Mouse (Mus musculus): ENCODE results near the gene Mybpc1. TPM values are rescaled to one million over a fixed set of nuclear protein-coding genes. Genes with fewer than 3 reads are reported as not detected.
A peak's percentile ranks its signal among the peaks of the same experiment; 100 is the strongest.

Gene Mybpc1
- 0.32 and 2.5 TPM in 2 replicates for polyA plus RNA-seq (2015; fragmentation: Nextera tagmentation; extraction: Ambion mirVana)

- no peaks in the 10 kb centered on the region for H3K9me3 ChIP-seq
- H3K4me1 ChIP-seq, result no peaks in the 10 kb centered on the region
- ATAC-seq (ENCODE audit: borderline replicate concordance, extremely low read depth, low FRiP score, low TSS enrichment), result no peak
- H3K27ac ChIP-seq, result no peak within 1 kb of the TSS
- WGBS, result 19% methylated on average over 16 of the region's 16 CpGs
- H3K9ac ChIP-seq, result no peak within 1 kb of the TSS
- no peaks in the 10 kb centered on the region for H3K36me3 ChIP-seq
- no peaks in the 10 kb centered on the region for H3K27me3 ChIP-seq
- no peak within 1 kb of the TSS for H3K4me2 ChIP-seq
- H3K4me3 ChIP-seq, result no peak within 1 kb of the TSS
These were observed at the start of gene Mybpc1 for GRCm38 (mm10) chr10:88604943-88605342. TSS of gene Mybpc1 (minus strand) at chr10:88605152.

GRCm38 (mm10) chr10:88645448-88645847 is 40.5 kb upstream of the Mybpc1 start:
- H3K27me3 ChIP-seq, result no peaks in the 10 kb centered on the region
- no peak overlapping the region for H3K9ac ChIP-seq
- H3K9me3 ChIP-seq, result no peaks in the 10 kb centered on the region
- no peak overlapping the region for H3K4me2 ChIP-seq
- H3K4me3 ChIP-seq, result no peak overlapping the region
- H3K36me3 ChIP-seq, result no peaks in the 10 kb centered on the region
- H3K27ac ChIP-seq, result no peak overlapping the region
- ATAC-seq (ENCODE audit: borderline replicate concordance, extremely low read depth, low FRiP score, low TSS enrichment), result no peak
- WGBS, result 49% methylated on average over 5 of the region's 5 CpGs
- no peaks in the 10 kb centered on the region for H3K4me1 ChIP-seq

GRCm38 (mm10) chr10:88631330-88631953 is 26.5 kb upstream of the Mybpc1 start:
- WGBS, result 68% methylated on average over 10 of the region's 10 CpGs
- Histone ChIP-seq H3K9ac (no peak overlapping the region), H3K9me3 (no peaks in the 10 kb centered on the region), H3K36me3 (no peaks in the 10 kb centered on the region), H3K27ac (no peak overlapping the region), H3K4me1 (no peaks in the 10 kb centered on the region), H3K4me3 (no peak overlapping the region), H3K27me3 (no peaks in the 10 kb centered on the region), H3K4me2 (no peak overlapping the region)
- no peak for ATAC-seq (ENCODE audit: borderline replicate concordance, extremely low read depth, low FRiP score, low TSS enrichment)

GRCm38 (mm10) chr10:88630663-88631329 is 25.8 kb upstream of the Mybpc1 start:
- no peak overlapping the region for H3K4me2 ChIP-seq
- no peak overlapping the region for H3K27ac ChIP-seq
- H3K27me3 ChIP-seq, result no peaks in the 10 kb centered on the region
- H3K9ac ChIP-seq, result no peak overlapping the region
- no peak overlapping the region for H3K4me3 ChIP-seq
- H3K9me3 ChIP-seq, result no peaks in the 10 kb centered on the region
- no peaks in the 10 kb centered on the region for H3K36me3 ChIP-seq
- 70% methylated on average over 2 of the region's 2 CpGs for WGBS
- H3K4me1 ChIP-seq, result no peaks in the 10 kb centered on the region
- no peak for ATAC-seq (ENCODE audit: borderline replicate concordance, extremely low read depth, low FRiP score, low TSS enrichment)

- Histone ChIP-seq H3K36me3 (no peaks in the 10 kb centered on the region), H3K4me3 (no peak overlapping the region), H3K9ac (no peak overlapping the region), H3K27me3 (no peaks in the 10 kb centered on the region), H3K27ac (no peak overlapping the region), H3K9me3 (no peaks in the 10 kb centered on the region), H3K4me2 (no peak overlapping the region), H3K4me1 (no peaks in the 10 kb centered on the region)
- ATAC-seq (ENCODE audit: borderline replicate concordance, extremely low read depth, low FRiP score, low TSS enrichment), result no peak
- 72% methylated on average over 4 of the region's 4 CpGs for WGBS
These were observed 22.1 kb upstream of the Mybpc1 start for GRCm38 (mm10) chr10:88627052-88627451.

GRCm38 (mm10) chr10:88626176-88626575 is 21.2 kb upstream of the Mybpc1 start:
- Histone ChIP-seq H3K9me3 (no peaks in the 10 kb centered on the region), H3K4me2 (no peak overlapping the region), H3K4me3 (no peak overlapping the region), H3K27me3 (no peaks in the 10 kb centered on the region), H3K4me1 (no peaks in the 10 kb centered on the region), H3K27ac (no peak overlapping the region), H3K9ac (no peak overlapping the region), H3K36me3 (no peaks in the 10 kb centered on the region)
- no peak for ATAC-seq (ENCODE audit: borderline replicate concordance, extremely low read depth, low FRiP score, low TSS enrichment)
- WGBS, result 74% methylated on average over 3 of the region's 3 CpGs

- H3K36me3 ChIP-seq, result no peaks in the 10 kb centered on the region
- H3K4me2 ChIP-seq, result no peak overlapping the region
- 78% methylated on average over 11 of the region's 11 CpGs for WGBS
- no peaks in the 10 kb centered on the region for H3K9me3 ChIP-seq
- H3K4me3 ChIP-seq, result no peak overlapping the region
- H3K4me1 ChIP-seq, result no peaks in the 10 kb centered on the region
- no peaks in the 10 kb centered on the region for H3K27me3 ChIP-seq
- ATAC-seq (ENCODE audit: borderline replicate concordance, extremely low read depth, low FRiP score, low TSS enrichment), result no peak
- H3K27ac ChIP-seq, result no peak overlapping the region
- no peak overlapping the region for H3K9ac ChIP-seq
These were observed 19.3 kb upstream of the Mybpc1 start for GRCm38 (mm10) chr10:88624300-88624699.

GRCm38 (mm10) chr10:88622624-88623023 is 17.7 kb upstream of the Mybpc1 start:
- Histone ChIP-seq H3K27me3 (no peaks in the 10 kb centered on the region), H3K27ac (no peak overlapping the region)
- ATAC-seq (ENCODE audit: borderline replicate concordance, extremely low read depth, low FRiP score, low TSS enrichment), result peak; percentile 52; the same call in 1 of the 2 replicates

GRCm38 (mm10) chr10:88620809-88621208 is 15.9 kb upstream of the Mybpc1 start:
- H3K4me3 ChIP-seq, result no peak overlapping the region
- no peaks in the 10 kb centered on the region for H3K4me1 ChIP-seq
- H3K4me2 ChIP-seq, result no peak overlapping the region
- H3K27me3 ChIP-seq, result no peaks in the 10 kb centered on the region
- no peaks in the 10 kb centered on the region for H3K9me3 ChIP-seq
- 82% methylated on average over 3 of the region's 3 CpGs for WGBS
- no peak for ATAC-seq (ENCODE audit: borderline replicate concordance, extremely low read depth, low FRiP score, low TSS enrichment)
- no peak overlapping the region for H3K9ac ChIP-seq
- no peaks in the 10 kb centered on the region for H3K36me3 ChIP-seq
- no peak overlapping the region for H3K27ac ChIP-seq

More at GRCm38 (mm10) chr10:88622624-88623023, 17.7 kb upstream of the Mybpc1 start:
- Histone ChIP-seq H3K4me3 (no peak overlapping the region), H3K9me3 (no peaks in the 10 kb centered on the region), H3K4me2 (0 out of 2 replicates have a peak overlapping the region, but pooled peaks have one; percentile 10), H3K4me1 (no peaks in the 10 kb centered on the region), H3K36me3 (no peaks in the 10 kb centered on the region), H3K9ac (no peak overlapping the region)
- 46% methylated on average over 16 of the region's 16 CpGs for WGBS

- Histone ChIP-seq H3K36me3 (no peaks in the 10 kb centered on the region), H3K4me2 (no peak overlapping the region), H3K27me3 (no peaks in the 10 kb centered on the region), H3K9ac (no peak overlapping the region), H3K4me3 (no peak overlapping the region), H3K9me3 (no peaks in the 10 kb centered on the region), H3K27ac (no peak overlapping the region), H3K4me1 (no peaks in the 10 kb centered on the region)
- no peak for ATAC-seq (ENCODE audit: borderline replicate concordance, extremely low read depth, low FRiP score, low TSS enrichment)
- WGBS, result 73% methylated on average over 11 of the region's 11 CpGs
These were observed 8.1 kb upstream of the Mybpc1 start for GRCm38 (mm10) chr10:88613051-88613450.

GRCm38 (mm10) chr10:88606686-88607085 is 1.7 kb upstream of the Mybpc1 start:
- Histone ChIP-seq H3K4me3 (no peak overlapping the region), H3K9me3 (no peaks in the 10 kb centered on the region), H3K4me1 (no peaks in the 10 kb centered on the region), H3K36me3 (no peaks in the 10 kb centered on the region), H3K9ac (no peak overlapping the region), H3K27me3 (no peaks in the 10 kb centered on the region), H3K27ac (no peak overlapping the region), H3K4me2 (no peak overlapping the region)
- WGBS, result 68% methylated on average over 7 of the region's 7 CpGs
- no peak for ATAC-seq (ENCODE audit: borderline replicate concordance, extremely low read depth, low FRiP score, low TSS enrichment)

- WGBS, result 83% methylated on average over 8 of the region's 8 CpGs
- Histone ChIP-seq H3K27me3 (no peaks in the 10 kb centered on the region), H3K4me2 (no peak overlapping the region), H3K36me3 (no peaks in the 10 kb centered on the region), H3K4me1 (no peaks in the 10 kb centered on the region), H3K9ac (no peak overlapping the region), H3K27ac (no peak overlapping the region), H3K9me3 (no peaks in the 10 kb centered on the region), H3K4me3 (no peak overlapping the region)
- ATAC-seq (ENCODE audit: borderline replicate concordance, extremely low read depth, low FRiP score, low TSS enrichment), result no peak
These were observed 1.1 kb upstream of the Mybpc1 start for GRCm38 (mm10) chr10:88606065-88606464.
